Mouse (Mus musculus): ENCODE measurements around the gene Jade1.

- TF ChIP-seq CTCF (IDR thresholded peaks at IDR 0.05; ENCODE audit: low read depth), result no peak
- TF ChIP-seq EP300 (IDR thresholded peaks at IDR 0.05; ENCODE audit: low read depth), result no peak
These were observed 38.5 kb upstream of the Jade1 start for GRCm38 (mm10) chr3:41516961-41517518.

Measured in heart, postnatal 0 days (tissue).